Mouse (Mus musculus) limb, embryonic 12.5 days (tissue): ENCODE data around the gene Arsb. TPM values are rescaled to one million over a fixed set of nuclear protein-coding genes. Genes with fewer than 3 reads are reported as not detected.
"Not testable (repeated sequence)": the region's sequence is repeated elsewhere in the genome, so short reads cannot be mapped to it uniquely, and the experiment has no call there.

Experiments used
- ATAC-seq: fragments of 200-750 bp; cut with Nextera tagmentation; 2 replicates; pipeline ENCODE4 v1.8.0; 2017; ENCODE audit warnings: low read depth, moderate TSS enrichment; ENCODE audit not compliant: insufficient number of reproducible peaks, insufficient read depth, low FRiP score, low TSS enrichment
- H3K27ac ChIP-seq: fragments of 300-500 bp; sonication (generic); 2 replicates; pipeline ENCODE4 v1.5.1; 2016; ENCODE audit warnings: mild to moderate bottlenecking, moderate library complexity
- H3K27me3 ChIP-seq: fragments of 300-500 bp; sonication (generic); 2 replicates; pipeline ENCODE4 v1.6.1; 2016; ENCODE audit warnings: mild to moderate bottlenecking, moderate library complexity
- H3K36me3 ChIP-seq: fragments of 300-500 bp; sonication (generic); 2 replicates; pipeline ENCODE4 v1.6.1; 2016; ENCODE audit warnings: mild to moderate bottlenecking, moderate library complexity
- H3K4me1 ChIP-seq: fragments of 300-500 bp; sonication (generic); replicated peaks from 2 replicates; pipeline ENCODE4 v1.6.1; 2016
- H3K4me2 ChIP-seq: fragments of 300-500 bp; sonication (generic); 2 replicates; pipeline ENCODE4 v1.6.1; 2016; ENCODE audit warnings: mild to moderate bottlenecking, moderate library complexity
- H3K4me3 ChIP-seq: fragments of 300-500 bp; sonication (generic); replicated peaks from 2 replicates; pipeline ENCODE4 v1.5.1; 2016; ENCODE audit warnings: mild to moderate bottlenecking
- H3K9ac ChIP-seq: fragments of 300-500 bp; sonication (generic); replicated peaks from 2 replicates; pipeline ENCODE4 v1.6.1; 2016; ENCODE audit warnings: mild to moderate bottlenecking, moderate library complexity
- H3K9me3 ChIP-seq: fragments of 300-500 bp; sonication (generic); 2 replicates; pipeline ENCODE4 v1.6.1; 2016; ENCODE audit warnings: mild to moderate bottlenecking, moderate library complexity
- WGBS: fragments of 180-500 bp; shearing (Covaris S2); methylation state at CpG from one replicate; pipeline ENCODE4 v1.1.7; 2016; 5-methylcytosine and 5-hydroxymethylcytosine counted together
- polyA plus RNA-seq: library from polyadenylated mRNA; unstranded; fragments of >200 nt; fragmentation: Nextera tagmentation; extraction: Ambion mirVana; gene quantifications from 2 replicates; pipeline ENCODE4 v1.2.1, GENCODE M21; 2016

The Arsb gene
- polyA plus RNA-seq, 1 experiment from 2014 or later: 7.9 TPM

DNA sequence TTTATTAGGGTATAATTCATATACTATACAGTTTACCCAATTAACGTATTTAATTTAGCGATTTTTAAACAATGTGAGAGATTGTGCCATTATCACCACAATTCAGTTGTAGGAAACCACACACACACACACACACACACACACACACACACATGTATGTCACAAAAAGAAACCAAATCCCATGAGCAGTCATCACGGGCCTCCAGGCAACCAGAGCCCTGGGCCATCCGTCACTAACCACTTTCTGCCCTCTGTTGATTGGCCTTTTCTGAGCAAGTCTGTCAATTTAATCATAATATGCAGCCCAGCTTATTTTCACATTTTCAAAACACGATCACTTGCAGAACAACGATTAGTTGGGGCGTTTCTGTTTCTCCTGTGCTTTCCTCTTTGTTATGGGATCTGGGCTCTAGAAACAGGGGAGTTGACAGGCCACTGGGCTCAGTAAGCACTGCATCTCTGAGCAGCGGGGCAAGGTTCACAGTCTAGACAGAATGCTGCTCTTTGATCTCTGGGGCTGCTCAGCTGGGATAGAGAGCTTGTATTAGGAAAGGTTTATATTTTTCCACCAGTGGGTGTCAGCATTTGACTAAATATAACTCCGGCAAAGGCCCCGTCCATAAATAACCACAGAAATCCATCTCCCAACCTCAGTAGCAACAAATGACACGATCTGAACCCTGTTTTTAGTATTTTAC, 21.7 kb downstream of the Arsb start:
- Histone ChIP-seq H3K4me2 (no peak overlapping the region), H3K27me3 (no peaks in the 10 kb centered on the region), H3K9me3 (0 out of 2 replicates have a peak, but pooled peaks cover 2% of the 10 kb centered on the region), H3K4me3 (no peak overlapping the region), H3K27ac (no peak overlapping the region), H3K9ac (0 out of 2 replicates have a peak overlapping the region, but pooled peaks have one; percentile 12), H3K4me1 (peaks cover 7% of the 10 kb centered on the region), H3K36me3 (peaks cover 2% of the 10 kb centered on the region; the same call in 1 of the 2 replicates)
- 44% methylated on average over 11 of the region's 11 CpGs for WGBS
- ATAC-seq: peak; percentile 31; the same call in 1 of the 2 replicates

DNA sequence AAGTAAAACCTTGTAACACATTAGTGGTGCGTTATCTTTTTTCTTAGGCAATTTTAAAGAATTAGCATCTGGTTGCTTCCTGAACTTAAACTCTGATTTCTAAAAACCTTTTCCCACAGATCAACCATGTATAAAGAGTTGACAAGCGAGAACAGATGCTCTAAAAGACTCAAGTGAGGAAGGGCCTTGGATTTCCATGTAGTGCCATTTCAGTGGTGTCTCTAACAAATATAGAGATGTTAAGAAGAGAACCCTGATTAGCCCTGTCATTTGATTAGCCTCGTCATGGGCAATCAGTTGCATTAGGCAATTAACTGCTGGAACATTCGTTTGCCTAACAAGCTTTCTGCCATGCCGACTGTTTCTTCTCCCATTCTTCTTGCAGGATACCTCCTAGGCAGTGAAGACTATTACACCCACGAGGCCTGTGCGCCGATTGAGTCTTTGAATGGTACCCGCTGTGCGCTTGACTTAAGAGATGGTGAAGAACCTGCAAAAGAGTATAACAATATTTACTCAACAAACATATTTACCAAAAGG, 22.3 kb downstream of the Arsb start:
- Histone ChIP-seq H3K4me1 (peaks cover 3% of the 10 kb centered on the region), H3K27ac (no peak overlapping the region), H3K4me3 (no peak overlapping the region), H3K4me2 (no peak overlapping the region), H3K27me3 (no peaks in the 10 kb centered on the region), H3K9ac (no peak overlapping the region), H3K36me3 (peaks cover 8% of the 10 kb centered on the region), H3K9me3 (0 out of 2 replicates have a peak, but pooled peaks cover 5% of the 10 kb centered on the region)
- no peak for ATAC-seq
- 71% methylated on average over 10 of the region's 10 CpGs for WGBS

DNA sequence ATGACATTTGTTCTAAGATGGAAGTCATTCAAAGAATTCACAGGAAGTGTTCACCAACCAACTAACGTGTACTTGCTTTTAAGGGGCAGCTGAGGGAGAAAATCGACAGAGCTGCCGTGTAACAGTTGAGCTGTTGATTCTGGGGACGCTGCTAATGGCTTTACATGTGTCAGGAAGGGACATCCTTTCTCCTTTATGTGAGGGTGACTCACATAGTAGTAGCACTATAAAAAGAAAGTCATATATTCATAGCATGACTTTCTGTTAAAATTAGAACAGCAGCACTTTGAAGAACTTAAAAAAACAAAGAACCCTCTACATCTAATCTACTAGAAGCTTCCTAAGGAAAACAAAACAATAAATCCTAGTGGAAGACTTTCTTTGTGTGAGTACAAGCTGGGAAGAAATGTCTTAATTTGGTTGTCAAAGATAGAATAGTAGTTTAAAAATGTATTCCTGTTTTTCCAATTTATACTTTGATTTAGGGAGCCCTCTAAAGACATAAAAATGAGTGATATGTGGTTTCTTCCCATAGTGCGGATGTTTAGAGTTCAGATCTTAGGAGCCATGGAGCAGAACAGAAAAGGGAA, 25.7 kb downstream of the Arsb start:
- H3K27ac ChIP-seq: no peak overlapping the region

DNA sequence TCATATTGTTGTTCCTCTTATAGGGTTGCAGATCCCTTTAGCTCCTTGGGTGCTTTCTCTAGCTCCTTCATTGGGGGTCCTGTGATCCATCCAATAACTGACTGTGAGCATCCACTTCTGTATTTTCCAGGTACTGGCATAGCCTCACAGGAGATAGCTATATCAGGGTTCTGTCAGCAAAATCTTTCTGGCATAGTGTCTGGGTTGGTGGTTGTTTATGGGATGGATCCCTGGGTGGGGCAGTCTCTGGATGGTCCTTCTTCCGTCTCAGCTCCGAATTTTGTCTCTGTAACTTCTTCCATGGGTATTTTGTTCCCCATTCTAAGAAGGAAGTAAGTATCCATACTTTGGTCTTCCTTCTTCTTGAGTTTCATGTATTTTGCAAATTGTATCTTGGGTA, 38.9 kb downstream of the Arsb start:
- H3K27ac ChIP-seq, H3K4me2 ChIP-seq, H3K9me3 ChIP-seq, H3K36me3 ChIP-seq, H3K4me1 ChIP-seq, ATAC-seq, H3K4me3 ChIP-seq, H3K27me3 ChIP-seq, H3K9ac ChIP-seq: not testable (repeated sequence)
- 92% methylated on average over 2 of the region's 2 CpGs for WGBS

More for the DNA sequence above, 25.7 kb downstream of the Arsb start:
- Histone ChIP-seq H3K9me3 (0 out of 2 replicates have a peak, but pooled peaks cover 5% of the 10 kb centered on the region), H3K27me3 (no peaks in the 10 kb centered on the region), H3K4me2 (no peak overlapping the region), H3K9ac (no peak overlapping the region), H3K4me3 (no peak overlapping the region), H3K36me3 (peaks cover 8% of the 10 kb centered on the region), H3K4me1 (peaks cover 3% of the 10 kb centered on the region)
- WGBS: 78% methylated on average over 5 of the region's 5 CpGs
- no peak for ATAC-seq

DNA sequence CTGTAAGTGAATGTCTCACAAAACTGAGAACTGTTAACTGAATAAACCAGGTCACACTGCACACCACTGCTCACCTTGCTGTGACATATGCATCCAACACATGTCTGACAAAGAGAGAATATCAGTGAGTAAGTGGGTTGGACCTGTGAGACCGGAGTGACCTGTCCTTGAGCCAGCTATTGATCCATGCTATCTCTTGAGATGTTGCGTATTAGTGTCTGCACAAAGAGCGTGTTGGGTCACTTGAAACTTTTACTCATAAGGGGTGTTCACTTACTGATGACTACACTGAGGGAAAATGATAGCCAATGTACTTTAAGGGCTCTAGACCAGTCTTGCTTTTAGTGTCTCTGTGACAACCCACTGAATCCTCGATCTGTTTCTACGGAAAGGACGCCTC, 42.7 kb downstream of the Arsb start:
- no peaks in the 10 kb centered on the region for H3K36me3 ChIP-seq
- no peak overlapping the region for H3K27ac ChIP-seq
- no peaks in the 10 kb centered on the region for H3K27me3 ChIP-seq
- no peaks in the 10 kb centered on the region for H3K9me3 ChIP-seq
- no peak overlapping the region for H3K9ac ChIP-seq
- no peak for ATAC-seq
- H3K4me2 ChIP-seq: no peak overlapping the region
- 94% methylated on average over 6 of the region's 6 CpGs for WGBS
- peaks cover 8% of the 10 kb centered on the region; the same call in 1 of the 2 replicates for H3K4me1 ChIP-seq
- no peak overlapping the region for H3K4me3 ChIP-seq

DNA sequence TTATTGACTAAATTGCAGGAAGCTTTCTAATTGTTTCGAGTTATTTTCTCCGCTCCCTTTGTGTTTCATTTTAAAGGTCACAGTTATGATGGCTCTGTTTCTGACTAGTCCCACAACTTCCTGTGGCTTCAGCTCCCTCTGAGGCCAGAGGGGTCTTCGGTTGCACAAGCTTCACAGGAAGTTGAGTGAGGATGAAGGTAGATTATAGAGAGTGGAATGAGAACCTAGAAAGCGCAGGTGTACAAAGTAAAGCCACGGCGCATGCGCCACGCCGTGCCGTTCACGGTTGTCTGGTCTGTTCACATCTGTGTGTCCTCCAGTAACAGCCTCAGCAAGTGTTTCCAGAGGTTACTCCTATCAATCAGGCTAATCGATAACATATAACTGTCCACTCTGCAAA, 43.2 kb downstream of the Arsb start:
- no peak overlapping the region for H3K4me2 ChIP-seq
- H3K36me3 ChIP-seq: no peaks in the 10 kb centered on the region
- no peak overlapping the region for H3K4me3 ChIP-seq
- ATAC-seq: no peak
- H3K4me1 ChIP-seq: peaks cover 8% of the 10 kb centered on the region; the same call in 1 of the 2 replicates
- H3K27ac ChIP-seq: no peak overlapping the region
- H3K9ac ChIP-seq: no peak overlapping the region
- H3K9me3 ChIP-seq: peaks cover 3% of the 10 kb centered on the region; the same call in 1 of the 2 replicates
- WGBS: 92% methylated on average over 12 of the region's 12 CpGs
- no peaks in the 10 kb centered on the region for H3K27me3 ChIP-seq

DNA sequence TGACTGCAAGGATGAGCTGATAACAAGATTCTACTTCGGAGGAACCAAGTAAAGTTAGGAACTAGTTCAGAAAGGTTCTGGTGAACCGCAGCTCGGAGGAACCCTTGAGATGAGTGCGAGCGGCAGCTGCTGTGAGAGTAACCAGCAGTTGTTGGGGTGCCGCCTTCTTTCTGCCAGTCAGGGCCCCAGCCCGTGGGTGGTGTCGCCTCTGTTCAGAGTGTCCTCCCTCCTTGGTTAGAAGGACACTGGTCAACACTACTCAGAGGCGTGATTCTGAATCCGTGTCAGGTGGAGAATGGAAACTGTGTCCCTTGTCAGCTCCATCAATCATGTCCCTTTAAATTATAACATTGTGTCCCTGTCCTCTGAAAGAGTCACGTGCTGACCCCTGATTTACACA, 43.7 kb downstream of the Arsb start:
- H3K4me1 ChIP-seq: peaks cover 8% of the 10 kb centered on the region; the same call in 1 of the 2 replicates
- WGBS: 86% methylated on average over 11 of the region's 11 CpGs
- ATAC-seq: no peak
- H3K4me3 ChIP-seq: no peak overlapping the region
- H3K27me3 ChIP-seq: no peaks in the 10 kb centered on the region
- H3K36me3 ChIP-seq: no peaks in the 10 kb centered on the region
- H3K4me2 ChIP-seq: no peak overlapping the region
- peaks cover 3% of the 10 kb centered on the region; the same call in 1 of the 2 replicates for H3K9me3 ChIP-seq
- no peak overlapping the region for H3K9ac ChIP-seq
- H3K27ac ChIP-seq: no peak overlapping the region

DNA sequence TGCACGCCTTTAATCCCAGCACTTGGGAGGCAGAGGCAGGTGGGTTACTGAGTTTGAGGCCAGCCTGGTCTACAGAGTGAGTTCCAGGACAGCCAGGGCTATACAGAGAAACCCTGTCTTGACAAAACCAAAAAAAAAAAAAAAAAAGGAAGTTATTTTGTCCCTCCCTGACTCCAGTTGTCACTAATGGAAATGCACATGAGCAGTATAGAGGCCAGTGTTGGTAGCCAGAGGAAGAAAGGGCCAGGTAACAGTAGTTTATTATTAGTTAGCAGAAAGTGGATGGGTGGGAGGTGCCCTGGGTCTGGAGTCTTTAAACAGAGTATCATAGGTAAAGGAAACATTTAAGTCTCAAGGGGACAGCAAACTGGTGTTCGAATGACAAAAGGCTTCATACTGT, 44.7 kb downstream of the Arsb start:
- no peak overlapping the region for H3K4me2 ChIP-seq
- H3K9ac ChIP-seq: no peak overlapping the region
- no peak overlapping the region for H3K27ac ChIP-seq
- no peak for ATAC-seq
- H3K4me1 ChIP-seq: peaks cover 8% of the 10 kb centered on the region; the same call in 1 of the 2 replicates
- H3K36me3 ChIP-seq: no peaks in the 10 kb centered on the region
- H3K4me3 ChIP-seq: no peak overlapping the region
- no peaks in the 10 kb centered on the region for H3K27me3 ChIP-seq
- WGBS: 95% methylated on average over 2 of the region's 2 CpGs
- H3K9me3 ChIP-seq: peaks cover 3% of the 10 kb centered on the region; the same call in 1 of the 2 replicates

DNA sequence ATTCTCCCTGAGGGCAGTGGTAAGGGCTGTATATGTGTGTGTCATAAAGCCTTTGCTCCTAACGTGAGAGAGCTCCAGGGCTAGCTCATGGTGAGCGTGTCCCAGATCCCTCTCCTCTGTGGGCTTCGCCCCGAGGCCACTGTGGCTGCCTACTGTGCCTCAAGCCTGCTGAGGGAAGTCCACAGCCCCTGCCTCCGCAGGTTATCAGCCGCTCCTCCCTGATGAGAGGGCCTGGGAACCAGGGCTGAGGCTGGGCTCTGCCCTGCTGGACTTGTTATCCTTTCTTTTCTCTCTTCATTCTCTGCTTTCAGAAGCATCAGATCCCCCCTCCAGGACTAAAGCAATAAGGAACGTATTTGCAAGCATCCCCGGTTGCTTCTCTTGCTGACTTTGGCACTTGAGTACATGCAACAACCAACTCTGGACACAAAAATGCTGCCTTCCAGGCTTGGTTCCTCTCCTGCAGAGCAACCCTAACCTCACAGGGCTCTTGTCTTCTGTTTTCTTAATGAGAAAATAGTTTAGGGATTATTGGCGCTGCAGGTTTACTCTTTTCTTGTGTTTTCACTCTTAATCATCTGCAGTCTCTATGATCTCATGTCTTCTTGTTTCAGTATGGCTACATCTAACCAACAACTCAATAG, 45.4 kb downstream of the Arsb start:
- no peak overlapping the region for H3K4me2 ChIP-seq
- ATAC-seq: no peak
- no peak overlapping the region for H3K27ac ChIP-seq
- H3K27me3 ChIP-seq: no peaks in the 10 kb centered on the region
- peaks cover 8% of the 10 kb centered on the region; the same call in 1 of the 2 replicates for H3K4me1 ChIP-seq
- no peak overlapping the region for H3K4me3 ChIP-seq
- H3K36me3 ChIP-seq: no peaks in the 10 kb centered on the region
- 53% methylated on average over 9 of the region's 9 CpGs for WGBS
- H3K9ac ChIP-seq: no peak overlapping the region
- peaks cover 3% of the 10 kb centered on the region; the same call in 1 of the 2 replicates for H3K9me3 ChIP-seq

DNA sequence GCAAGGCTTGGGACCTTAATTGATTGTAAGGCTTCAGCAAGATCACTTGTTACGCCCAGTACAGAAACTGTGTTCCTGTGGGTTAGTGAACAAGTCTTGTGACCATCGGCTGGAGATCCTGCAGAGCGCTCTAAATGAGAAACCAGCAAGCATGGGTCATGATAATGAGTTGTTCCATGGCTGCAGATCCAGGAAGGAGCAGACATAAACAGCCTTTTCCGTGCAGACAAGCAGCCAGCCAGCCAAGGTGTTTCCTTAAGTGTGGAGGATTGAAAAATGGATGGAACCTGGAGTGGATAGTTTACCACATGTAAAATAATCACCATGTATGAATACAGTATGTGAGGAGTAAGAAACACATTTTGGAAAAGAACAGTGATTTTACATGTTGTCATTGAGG, 48.7 kb downstream of the Arsb start:
- Histone ChIP-seq H3K4me2 (no peak overlapping the region), H3K9me3 (peaks cover 3% of the 10 kb centered on the region; the same call in 1 of the 2 replicates), H3K4me1 (peaks cover 8% of the 10 kb centered on the region; the same call in 1 of the 2 replicates), H3K4me3 (no peak overlapping the region), H3K27me3 (no peaks in the 10 kb centered on the region), H3K27ac (no peak overlapping the region), H3K9ac (no peak overlapping the region), H3K36me3 (no peaks in the 10 kb centered on the region)
- 85% methylated on average over 4 of the region's 4 CpGs for WGBS
- ATAC-seq: no peak

DNA sequence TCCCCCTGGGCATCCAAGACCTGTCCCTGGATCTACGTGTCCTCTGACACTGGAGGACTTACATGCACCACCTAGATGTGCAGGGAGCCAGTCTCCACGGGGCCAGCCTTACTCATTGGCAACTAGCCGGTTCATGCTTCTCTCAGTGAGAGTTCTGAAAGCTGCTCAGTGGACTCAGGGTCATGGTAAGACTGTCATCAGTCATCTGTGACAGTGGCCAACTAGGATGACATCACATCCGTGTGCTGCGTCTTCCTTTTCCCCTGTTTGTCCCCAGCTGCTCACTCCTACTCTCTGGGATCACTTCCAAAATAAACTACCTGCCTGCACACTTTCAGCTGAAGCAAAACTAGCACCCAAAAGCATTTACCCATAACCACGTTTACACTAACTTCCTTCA, 50.6 kb downstream of the Arsb start:
- ATAC-seq: no peak
- no peak overlapping the region for H3K9ac ChIP-seq
- H3K27me3 ChIP-seq: no peaks in the 10 kb centered on the region
- H3K4me2 ChIP-seq: no peak overlapping the region
- peaks cover 3% of the 10 kb centered on the region; the same call in 1 of the 2 replicates for H3K9me3 ChIP-seq
- no peak overlapping the region for H3K4me3 ChIP-seq
- 0 out of 2 replicates have a peak, but pooled peaks cover under 1% of the 10 kb centered on the region for H3K4me1 ChIP-seq
- H3K36me3 ChIP-seq: no peaks in the 10 kb centered on the region
- WGBS: 75% methylated on average over 6 of the region's 6 CpGs
- H3K27ac ChIP-seq: no peak overlapping the region
